Mouse (Mus musculus): ENCODE measurements at regions not wholly inside any gene's neighbourhood (a gene's known extent, or its start where the extent isn't known, plus 50 kb on each side); places are given as distances from the start of the nearest gene placed in this dataset.

GRCm38 (mm10) chr14:28781660-28782059 lies 236.3 kb upstream of the Lrtm1 start:
- no peaks in the 10 kb centered on the region for H3K27me3 ChIP-seq (replicated peaks; ENCODE audit: control insufficient read depth, insufficient read depth, low read length)
- no peak for ATAC-seq (ENCODE audit: low read depth)
- no peak overlapping the region for H3K4me3 ChIP-seq (ENCODE audit: low read depth, low read length)
- no peak for DNase-seq (ENCODE audit: low spot score)
- 0 out of 2 replicates have a peak, but pooled peaks cover 10% of the 10 kb centered on the region for H3K4me1 ChIP-seq (ENCODE audit: control insufficient read depth, insufficient read depth, low read length)
- H3K9ac ChIP-seq (ENCODE audit: low read depth, low read length): no peak overlapping the region
- H3K27ac ChIP-seq (replicated peaks; ENCODE audit: low read depth, low read length): no peak overlapping the region
- H3K4me2 ChIP-seq (ENCODE audit: low read depth, low read length): no peak overlapping the region
- H3K36me3 ChIP-seq (ENCODE audit: control insufficient read depth, insufficient read depth, low read length): no peaks in the 10 kb centered on the region
- no peaks in the 10 kb centered on the region for H3K9me3 ChIP-seq (ENCODE audit: control insufficient read depth, low read length)
- 88% methylated on average over 7 of the region's 7 CpGs for WGBS

GRCm38 (mm10) chr14:28784106-28784633 lies 233.8 kb upstream of the Lrtm1 start:
- Histone ChIP-seq H3K36me3 (ENCODE audit: control insufficient read depth, insufficient read depth, low read length) (no peaks in the 10 kb centered on the region), H3K4me2 (ENCODE audit: low read depth, low read length) (no peak overlapping the region), H3K4me3 (ENCODE audit: low read depth, low read length) (no peak overlapping the region), H3K9me3 (ENCODE audit: control insufficient read depth, low read length) (no peaks in the 10 kb centered on the region), H3K9ac (ENCODE audit: low read depth, low read length) (no peak overlapping the region), H3K27me3 (replicated peaks; ENCODE audit: control insufficient read depth, insufficient read depth, low read length) (no peaks in the 10 kb centered on the region), H3K27ac (replicated peaks; ENCODE audit: low read depth, low read length) (no peak overlapping the region), H3K4me1 (ENCODE audit: control insufficient read depth, insufficient read depth, low read length) (no peaks in the 10 kb centered on the region)
- DNase-seq (ENCODE audit: low spot score) (peak; percentile 51), ATAC-seq (ENCODE audit: low read depth) (peak; percentile 50; the same call in 1 of the 2 replicates)
- WGBS: 60% methylated on average over 6 of the region's 6 CpGs

GRCm38 (mm10) chr14:28798290-28798689 lies 219.7 kb upstream of the Lrtm1 start:
- Histone ChIP-seq H3K36me3 (ENCODE audit: control insufficient read depth, insufficient read depth, low read length) (no peaks in the 10 kb centered on the region), H3K4me2 (ENCODE audit: low read depth, low read length) (peak overlapping the region; percentile 36), H3K27ac (replicated peaks; ENCODE audit: low read depth, low read length) (no peak overlapping the region), H3K9ac (ENCODE audit: low read depth, low read length) (no peak overlapping the region), H3K9me3 (ENCODE audit: control insufficient read depth, low read length) (no peaks in the 10 kb centered on the region), H3K27me3 (replicated peaks; ENCODE audit: control insufficient read depth, insufficient read depth, low read length) (no peaks in the 10 kb centered on the region), H3K4me1 (ENCODE audit: control insufficient read depth, insufficient read depth, low read length) (peaks cover 15% of the 10 kb centered on the region), H3K4me3 (ENCODE audit: low read depth, low read length) (no peak overlapping the region; the same call in 1 of the 2 replicates)
- ATAC-seq (ENCODE audit: low read depth): no peak
- DNase-seq (ENCODE audit: low spot score): peak; percentile 73
- 0% methylated on average over 4 of the region's 4 CpGs for WGBS

GRCm38 (mm10) chr14:28801681-28802080 lies 216.3 kb upstream of the Lrtm1 start:
- 0 out of 2 replicates have a peak, but pooled peaks have one; percentile 50 for ATAC-seq (ENCODE audit: low read depth)
- Histone ChIP-seq H3K36me3 (ENCODE audit: control insufficient read depth, insufficient read depth, low read length) (no peaks in the 10 kb centered on the region), H3K4me3 (ENCODE audit: low read depth, low read length) (no peak overlapping the region), H3K4me1 (ENCODE audit: control insufficient read depth, insufficient read depth, low read length) (peaks cover 15% of the 10 kb centered on the region), H3K9ac (ENCODE audit: low read depth, low read length) (no peak overlapping the region), H3K9me3 (ENCODE audit: control insufficient read depth, low read length) (0 out of 2 replicates have a peak, but pooled peaks cover 4% of the 10 kb centered on the region), H3K27ac (replicated peaks; ENCODE audit: low read depth, low read length) (0 out of 2 replicates have a peak overlapping the region, but pooled peaks have one; percentile 10), H3K4me2 (ENCODE audit: low read depth, low read length) (no peak overlapping the region), H3K27me3 (replicated peaks; ENCODE audit: control insufficient read depth, insufficient read depth, low read length) (no peaks in the 10 kb centered on the region)
- DNase-seq (ENCODE audit: low spot score): peak; percentile 75
- WGBS: 38% methylated on average over 4 of the region's 4 CpGs

- 0 out of 2 replicates have a peak, but pooled peaks cover 4% of the 10 kb centered on the region for H3K9me3 ChIP-seq (ENCODE audit: control insufficient read depth, low read length)
- ATAC-seq (ENCODE audit: low read depth) (0 out of 2 replicates have a peak, but pooled peaks have one; percentile 30), DNase-seq (ENCODE audit: low spot score) (peak; percentile 48)
- H3K36me3 ChIP-seq (ENCODE audit: control insufficient read depth, insufficient read depth, low read length): no peaks in the 10 kb centered on the region
- H3K27me3 ChIP-seq (replicated peaks; ENCODE audit: control insufficient read depth, insufficient read depth, low read length): no peaks in the 10 kb centered on the region
- no peak overlapping the region for H3K9ac ChIP-seq (ENCODE audit: low read depth, low read length)
- WGBS: 57% methylated on average over 5 of the region's 5 CpGs
- H3K4me1 ChIP-seq (ENCODE audit: control insufficient read depth, insufficient read depth, low read length): peaks cover 15% of the 10 kb centered on the region
- no peak overlapping the region for H3K4me2 ChIP-seq (ENCODE audit: low read depth, low read length)
- H3K4me3 ChIP-seq (ENCODE audit: low read depth, low read length): no peak overlapping the region
- no peak overlapping the region for H3K27ac ChIP-seq (replicated peaks; ENCODE audit: low read depth, low read length)
These were observed 215.9 kb upstream of the Lrtm1 start for GRCm38 (mm10) chr14:28802126-28802525.

GRCm38 (mm10) chr14:28808094-28808493 lies 209.9 kb upstream of the Lrtm1 start:
- no peak overlapping the region for H3K27ac ChIP-seq (replicated peaks; ENCODE audit: low read depth, low read length)
- DNase-seq (ENCODE audit: low spot score) (no peak), ATAC-seq (ENCODE audit: low read depth) (no peak)
- no peaks in the 10 kb centered on the region for H3K27me3 ChIP-seq (replicated peaks; ENCODE audit: control insufficient read depth, insufficient read depth, low read length)
- no peak overlapping the region for H3K9ac ChIP-seq (ENCODE audit: low read depth, low read length)
- WGBS: 79% methylated on average over 4 of the region's 4 CpGs
- H3K4me3 ChIP-seq (ENCODE audit: low read depth, low read length): no peak overlapping the region
- no peaks in the 10 kb centered on the region for H3K4me1 ChIP-seq (ENCODE audit: control insufficient read depth, insufficient read depth, low read length)
- 0 out of 2 replicates have a peak, but pooled peaks cover 4% of the 10 kb centered on the region for H3K9me3 ChIP-seq (ENCODE audit: control insufficient read depth, low read length)
- H3K4me2 ChIP-seq (ENCODE audit: low read depth, low read length): no peak overlapping the region
- H3K36me3 ChIP-seq (ENCODE audit: control insufficient read depth, insufficient read depth, low read length): no peaks in the 10 kb centered on the region

GRCm38 (mm10) chr14:28809355-28809754 lies 208.7 kb upstream of the Lrtm1 start:
- WGBS: 54% methylated on average over 5 of the region's 5 CpGs
- ATAC-seq (ENCODE audit: low read depth) (no peak), DNase-seq (ENCODE audit: low spot score) (peak; percentile 24)
- H3K27ac ChIP-seq (replicated peaks; ENCODE audit: low read depth, low read length): no peak overlapping the region
- H3K4me2 ChIP-seq (ENCODE audit: low read depth, low read length): no peak overlapping the region
- H3K4me3 ChIP-seq (ENCODE audit: low read depth, low read length): no peak overlapping the region
- H3K36me3 ChIP-seq (ENCODE audit: control insufficient read depth, insufficient read depth, low read length): no peaks in the 10 kb centered on the region
- H3K9ac ChIP-seq (ENCODE audit: low read depth, low read length): no peak overlapping the region
- H3K27me3 ChIP-seq (replicated peaks; ENCODE audit: control insufficient read depth, insufficient read depth, low read length): no peaks in the 10 kb centered on the region
- H3K4me1 ChIP-seq (ENCODE audit: control insufficient read depth, insufficient read depth, low read length): peaks cover 4% of the 10 kb centered on the region; the same call in 1 of the 2 replicates
- H3K9me3 ChIP-seq (ENCODE audit: control insufficient read depth, low read length): 0 out of 2 replicates have a peak, but pooled peaks cover 4% of the 10 kb centered on the region

- peak; percentile 22 for DNase-seq (ENCODE audit: low spot score)
- Histone ChIP-seq H3K4me3 (ENCODE audit: low read depth, low read length) (no peak overlapping the region), H3K9me3 (ENCODE audit: control insufficient read depth, low read length) (no peaks in the 10 kb centered on the region), H3K4me1 (ENCODE audit: control insufficient read depth, insufficient read depth, low read length) (peaks cover 6% of the 10 kb centered on the region; the same call in 1 of the 2 replicates), H3K9ac (ENCODE audit: low read depth, low read length) (no peak overlapping the region), H3K27ac (replicated peaks; ENCODE audit: low read depth, low read length) (no peak overlapping the region), H3K27me3 (replicated peaks; ENCODE audit: control insufficient read depth, insufficient read depth, low read length) (no peaks in the 10 kb centered on the region), H3K4me2 (ENCODE audit: low read depth, low read length) (no peak overlapping the region), H3K36me3 (ENCODE audit: control insufficient read depth, insufficient read depth, low read length) (no peaks in the 10 kb centered on the region)
- WGBS: 66% methylated on average over 5 of the region's 5 CpGs
- ATAC-seq (ENCODE audit: low read depth): no peak
These were observed 197.0 kb upstream of the Lrtm1 start for GRCm38 (mm10) chr14:28820970-28821369.

- Histone ChIP-seq H3K27ac (replicated peaks; ENCODE audit: low read depth, low read length) (no peak overlapping the region), H3K36me3 (ENCODE audit: control insufficient read depth, insufficient read depth, low read length) (no peaks in the 10 kb centered on the region), H3K4me2 (ENCODE audit: low read depth, low read length) (no peak overlapping the region), H3K4me3 (ENCODE audit: low read depth, low read length) (no peak overlapping the region), H3K9me3 (ENCODE audit: control insufficient read depth, low read length) (no peaks in the 10 kb centered on the region), H3K9ac (ENCODE audit: low read depth, low read length) (no peak overlapping the region), H3K27me3 (replicated peaks; ENCODE audit: control insufficient read depth, insufficient read depth, low read length) (no peaks in the 10 kb centered on the region), H3K4me1 (ENCODE audit: control insufficient read depth, insufficient read depth, low read length) (no peaks in the 10 kb centered on the region)
- no peak for DNase-seq (ENCODE audit: low spot score)
- ATAC-seq (ENCODE audit: low read depth): no peak
- 57% methylated on average over 6 of the region's 6 CpGs for WGBS
These were observed 190.8 kb upstream of the Lrtm1 start for GRCm38 (mm10) chr14:28827186-28827585.
